Mouse (Mus musculus) thymus, adult 2 months (tissue): ENCODE measurements around the gene Gtf2h4. TPM values are rescaled to one million over a fixed set of nuclear protein-coding genes. Genes with fewer than 3 reads are reported as not detected.
A peak's percentile ranks its signal among the peaks of the same experiment; 100 is the strongest.

Experiments
- DNase-seq: peaks from one replicate; pipeline ENCODE4 v3.0.0; 2021
- H3K27ac ChIP-seq: fragments of 200-500 bp; 2 replicates; pipeline ENCODE4 v1.5.1; 2012; ENCODE audit warnings: low read length, control low read depth; ENCODE audit not compliant: control insufficient read depth, insufficient read depth
- H3K27me3 ChIP-seq: fragments of 200-500 bp; 2 replicates; pipeline ENCODE4 v1.6.1; 2012; ENCODE audit warnings: mild to moderate bottlenecking, low read length, moderate library complexity, mixed read lengths; ENCODE audit not compliant: control insufficient read depth, insufficient read depth
- H3K36me3 ChIP-seq: fragments of 200-500 bp; 2 replicates; pipeline ENCODE4 v1.6.1; 2012; ENCODE audit warnings: mild to moderate bottlenecking, low read length, moderate library complexity; ENCODE audit not compliant: control insufficient read depth, insufficient read depth
- H3K4me1 ChIP-seq: fragments of 200-500 bp; replicated peaks from 2 replicates; pipeline ENCODE4 v1.6.1; 2012; ENCODE audit warnings: low read length; ENCODE audit not compliant: control insufficient read depth, insufficient read depth
- H3K4me3 ChIP-seq: fragments of 200-500 bp; 2 replicates; pipeline ENCODE4 v1.5.1; 2012; ENCODE audit warnings: mild to moderate bottlenecking, low read length, control low read depth, moderate library complexity; ENCODE audit not compliant: control insufficient read depth, insufficient read depth
- CTCF ChIP-seq: fragments of 200-500 bp; IDR thresholded peaks from 2 replicates; pipeline ENCODE4 v1.5.1; 2012; ENCODE audit warnings: mild to moderate bottlenecking, control low read depth, low read length, moderate library complexity, borderline replicate concordance; ENCODE audit not compliant: control insufficient read depth, poor library complexity, insufficient read depth; ENCODE audit errors: extremely low read depth
- POLR2A ChIP-seq: fragments of 200-500 bp; IDR thresholded peaks from 2 replicates; pipeline ENCODE4 v1.6.1; 2012; ENCODE audit warnings: mild to moderate bottlenecking, low read length, control low read depth, moderate library complexity; ENCODE audit not compliant: control insufficient read depth, poor library complexity, insufficient read depth; ENCODE audit errors: extremely low read depth
- WGBS: fragments of 180-500 bp; shearing (Covaris S2); methylation state at CpG from one replicate; pipeline ENCODE4 v1.1.7; 2018; 5-methylcytosine and 5-hydroxymethylcytosine counted together
- polyA plus RNA-seq: library from polyadenylated mRNA; depleted of rRNA; stranded (reverse); fragments of >200 nt; gene quantifications from 2 replicates; pipeline ENCODE4 v1.2.3, GENCODE M21; 2012

The Gtf2h4 gene
- polyA plus RNA-seq, 1 experiment = 352 TPM

DNA sequence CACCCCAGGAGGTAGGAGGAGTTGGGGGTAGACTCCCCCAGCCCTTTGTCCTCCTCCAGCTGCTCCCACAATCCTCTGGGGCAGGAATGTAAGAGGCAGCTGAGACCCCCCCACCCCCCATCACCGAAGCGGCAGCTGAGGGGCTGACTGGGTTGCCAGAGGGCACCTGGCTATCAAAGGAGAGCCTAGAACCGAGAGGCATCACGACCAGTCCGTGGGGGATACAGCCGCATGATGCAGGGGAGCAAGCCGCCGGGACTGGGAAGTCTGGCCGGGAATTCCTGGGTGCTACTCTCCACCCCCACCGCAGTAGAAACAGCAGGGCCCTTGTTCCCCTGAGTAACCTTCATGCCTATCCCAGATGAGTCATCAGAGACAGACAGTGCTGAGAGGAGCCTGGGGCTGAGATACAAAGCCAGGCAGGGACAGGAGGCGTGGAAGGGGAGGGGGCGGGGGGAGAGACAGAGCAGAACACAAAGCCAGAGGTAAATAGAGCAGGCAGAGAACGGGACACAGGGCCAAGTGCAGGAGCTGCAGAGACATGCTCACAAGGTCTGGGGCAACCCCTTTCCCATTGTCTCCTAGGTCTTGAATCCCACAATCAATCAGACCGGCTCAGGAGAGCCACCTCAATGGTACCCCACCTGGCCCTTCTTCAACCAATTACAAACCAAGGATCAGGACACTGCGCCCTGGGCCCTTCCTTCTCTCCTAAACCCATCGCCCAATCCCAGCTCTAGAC, 24.4 kb upstream of the Gtf2h4 start:
- Histone ChIP-seq H3K4me3 (0 out of 2 replicates have a peak overlapping the region, but pooled peaks have one; percentile 5), H3K27ac (no peak overlapping the region), H3K36me3 (no peaks in the 10 kb centered on the region), H3K27me3 (peaks cover 25% of the 10 kb centered on the region; the same call in 1 of the 2 replicates), H3K4me1 (peaks cover 18% of the 10 kb centered on the region)
- DNase-seq = no peak
- no peak for TF ChIP-seq POLR2A
- TF ChIP-seq CTCF = no peak
- 23% methylated on average over 16 of the region's 16 CpGs for WGBS

DNA sequence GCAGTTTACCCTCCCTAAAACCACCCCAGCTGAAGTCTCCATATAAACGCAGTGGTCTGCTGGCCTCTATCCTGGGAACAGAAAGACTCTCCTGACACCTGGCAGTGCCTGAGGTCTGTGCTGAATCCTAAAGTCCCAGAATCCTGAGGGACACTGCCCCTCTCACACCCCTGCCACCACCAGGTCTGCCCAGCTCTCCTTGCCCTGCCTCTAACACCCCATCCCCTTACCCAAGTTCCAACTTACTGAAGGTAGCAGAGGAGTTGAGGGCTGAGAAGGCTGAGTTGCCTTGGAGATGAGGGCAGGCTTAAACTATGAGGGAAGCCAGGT, 23.9 kb upstream of the Gtf2h4 start:
- Histone ChIP-seq H3K4me1 (peaks cover 18% of the 10 kb centered on the region), H3K4me3 (no peak overlapping the region), H3K27me3 (peaks cover 22% of the 10 kb centered on the region; the same call in 1 of the 2 replicates), H3K36me3 (no peaks in the 10 kb centered on the region), H3K27ac (no peak overlapping the region)
- TF ChIP-seq CTCF (no peak), POLR2A (no peak)
- 36% methylated on average over 1 of the region's 1 CpGs for WGBS
- DNase-seq = no peak

DNA sequence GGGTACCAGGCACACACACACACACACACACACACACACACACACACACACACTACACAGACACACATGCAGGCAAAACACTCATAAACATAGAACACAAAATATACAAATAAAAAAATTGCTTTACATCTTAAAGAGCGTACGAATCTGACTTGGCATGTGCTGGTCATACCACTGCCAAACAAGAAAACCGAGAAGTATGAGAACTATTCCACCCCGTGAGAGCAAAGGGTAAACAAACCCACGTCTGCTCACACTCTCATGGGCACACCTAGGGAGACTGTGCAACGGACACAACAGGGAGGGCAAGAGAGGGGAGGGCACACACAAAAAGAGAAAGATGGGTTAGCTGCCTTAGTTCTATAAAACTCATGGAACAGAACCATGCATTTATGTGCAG, 23.2 kb upstream of the Gtf2h4 start:
- WGBS = 71% methylated on average over 6 of the region's 6 CpGs
- H3K36me3 ChIP-seq = no peaks in the 10 kb centered on the region
- H3K27ac ChIP-seq = no peak overlapping the region
- no peak overlapping the region for H3K4me3 ChIP-seq
- peaks cover 18% of the 10 kb centered on the region for H3K4me1 ChIP-seq
- peaks cover 18% of the 10 kb centered on the region; the same call in 1 of the 2 replicates for H3K27me3 ChIP-seq
- no peak for TF ChIP-seq CTCF
- no peak for TF ChIP-seq POLR2A
- DNase-seq = no peak

DNA sequence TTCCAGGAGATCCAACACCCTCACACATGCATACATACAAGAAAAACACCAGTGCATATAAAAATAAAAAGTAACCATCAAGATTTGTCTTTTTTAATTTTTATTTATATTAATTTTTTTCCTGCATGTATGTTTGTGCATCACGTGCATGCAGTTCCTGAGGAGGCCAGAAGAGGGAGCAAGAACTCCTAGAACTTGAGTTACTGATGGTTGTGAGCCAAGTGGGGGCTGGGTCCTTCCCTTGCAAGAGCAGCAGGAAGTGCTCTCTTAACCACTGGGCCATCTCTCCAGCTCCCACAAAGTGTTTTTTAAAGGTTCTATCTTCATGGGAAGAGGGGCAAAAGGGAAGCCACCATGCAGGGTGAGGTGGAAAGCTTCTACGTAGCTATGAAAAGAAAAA, 21.8 kb upstream of the Gtf2h4 start:
- no peak for TF ChIP-seq CTCF
- TF ChIP-seq POLR2A = no peak
- peaks cover 8% of the 10 kb centered on the region for H3K4me1 ChIP-seq
- no peak overlapping the region for H3K27ac ChIP-seq
- H3K36me3 ChIP-seq = no peaks in the 10 kb centered on the region
- 92% methylated on average over 2 of the region's 2 CpGs for WGBS
- no peak overlapping the region for H3K4me3 ChIP-seq
- no peak for DNase-seq
- peaks cover 7% of the 10 kb centered on the region; the same call in 1 of the 2 replicates for H3K27me3 ChIP-seq

DNA sequence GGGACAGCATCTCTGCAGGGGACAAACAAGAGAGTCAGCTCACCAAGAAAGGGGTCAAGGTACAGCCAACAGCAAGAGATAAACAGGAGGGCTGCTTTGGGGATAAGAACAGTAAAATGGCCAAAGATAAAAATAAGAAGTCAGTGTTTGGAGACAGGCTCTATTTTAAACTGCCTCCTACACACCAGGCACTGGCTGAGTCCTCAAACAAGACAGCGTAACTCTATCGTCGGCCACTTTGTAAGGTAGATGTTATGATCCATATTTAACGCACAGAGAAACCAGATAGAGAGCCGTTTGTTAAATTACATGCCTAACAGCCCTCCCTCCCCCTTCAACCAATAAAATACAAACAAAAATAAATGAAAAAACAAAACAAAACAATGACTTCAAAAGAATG, 20.4 kb upstream of the Gtf2h4 start:
- WGBS = 92% methylated on average over 5 of the region's 5 CpGs
- H3K36me3 ChIP-seq = no peaks in the 10 kb centered on the region
- H3K4me1 ChIP-seq = peaks cover under 1% of the 10 kb centered on the region; the same call in 1 of the 2 replicates
- TF ChIP-seq POLR2A = no peak
- TF ChIP-seq CTCF = no peak
- DNase-seq = no peak
- H3K27me3 ChIP-seq = peaks cover 7% of the 10 kb centered on the region; the same call in 1 of the 2 replicates
- H3K4me3 ChIP-seq = no peak overlapping the region
- H3K27ac ChIP-seq = no peak overlapping the region

DNA sequence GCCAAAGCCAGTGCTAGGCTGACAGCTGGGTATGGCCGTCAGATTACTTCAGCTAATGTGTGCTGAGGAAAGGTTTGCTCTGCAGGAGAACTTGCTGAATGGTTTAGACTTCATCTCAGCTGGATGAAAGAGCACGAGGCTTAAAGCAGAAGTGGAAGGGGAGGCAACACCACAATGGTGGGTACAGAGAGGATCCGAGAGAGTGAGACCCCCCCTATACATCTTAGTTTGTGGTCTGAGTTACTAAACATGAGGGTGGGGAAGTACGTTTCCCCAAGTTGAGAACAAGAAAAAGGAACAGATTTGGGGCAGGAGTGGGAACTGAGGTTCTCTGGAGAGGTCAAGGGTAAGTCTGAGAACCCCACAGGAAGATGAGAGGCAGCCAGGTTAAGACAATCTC, 18.8 kb upstream of the Gtf2h4 start:
- Histone ChIP-seq H3K36me3 (no peaks in the 10 kb centered on the region), H3K27ac (no peak overlapping the region), H3K27me3 (peaks cover 3% of the 10 kb centered on the region; the same call in 1 of the 2 replicates), H3K4me1 (peaks cover 5% of the 10 kb centered on the region; the same call in 1 of the 2 replicates), H3K4me3 (no peak overlapping the region)
- 9% methylated on average over 4 of the region's 4 CpGs for WGBS
- TF ChIP-seq CTCF (no peak), POLR2A (no peak)
- DNase-seq = no peak

DNA sequence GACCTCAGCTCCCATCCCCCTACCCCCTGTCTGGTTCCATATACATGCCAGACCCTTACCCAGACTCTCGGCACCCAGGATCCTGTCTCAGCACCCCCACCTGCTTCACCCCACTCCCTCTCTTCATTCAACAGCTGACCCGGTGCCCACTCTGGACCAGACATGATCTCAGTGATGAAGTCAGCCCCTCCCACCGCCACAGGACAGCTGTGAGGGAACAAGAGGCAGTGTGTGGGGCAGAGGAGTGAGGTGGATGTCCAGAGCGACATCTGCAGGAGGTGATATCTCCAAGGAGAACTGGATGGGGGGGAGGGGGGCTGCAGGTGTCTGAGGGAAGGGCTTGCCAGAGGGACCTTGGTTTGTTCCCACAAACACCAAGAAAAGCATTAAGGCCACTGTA, 18.3 kb upstream of the Gtf2h4 start:
- Histone ChIP-seq H3K27me3 (no peaks in the 10 kb centered on the region; the same call in 1 of the 2 replicates), H3K4me3 (no peak overlapping the region), H3K36me3 (no peaks in the 10 kb centered on the region), H3K27ac (no peak overlapping the region), H3K4me1 (peaks cover 5% of the 10 kb centered on the region; the same call in 1 of the 2 replicates)
- no peak for DNase-seq
- WGBS = 65% methylated on average over 4 of the region's 4 CpGs
- no peak for TF ChIP-seq POLR2A
